Mouse (Mus musculus) thymus, adult 2 months (tissue): ENCODE measurements at regions not wholly inside any gene's neighbourhood (a gene's known extent, or its start where the extent isn't known, plus 50 kb on each side); places are given as distances from the start of the nearest gene placed in this dataset.

ENCODE experiments used
- DNase-seq: peaks from one replicate; pipeline ENCODE4 v3.0.0; 2021
- H3K27ac ChIP-seq: fragments of 200-500 bp; 2 replicates; pipeline ENCODE4 v1.5.1; 2012; ENCODE audit warnings: low read length, control low read depth; ENCODE audit not compliant: control insufficient read depth, insufficient read depth
- H3K27me3 ChIP-seq: fragments of 200-500 bp; 2 replicates; pipeline ENCODE4 v1.6.1; 2012; ENCODE audit warnings: mild to moderate bottlenecking, low read length, moderate library complexity, mixed read lengths; ENCODE audit not compliant: control insufficient read depth, insufficient read depth
- H3K36me3 ChIP-seq: fragments of 200-500 bp; 2 replicates; pipeline ENCODE4 v1.6.1; 2012; ENCODE audit warnings: mild to moderate bottlenecking, low read length, moderate library complexity; ENCODE audit not compliant: control insufficient read depth, insufficient read depth
- H3K4me1 ChIP-seq: fragments of 200-500 bp; replicated peaks from 2 replicates; pipeline ENCODE4 v1.6.1; 2012; ENCODE audit warnings: low read length; ENCODE audit not compliant: control insufficient read depth, insufficient read depth
- H3K4me3 ChIP-seq: fragments of 200-500 bp; 2 replicates; pipeline ENCODE4 v1.5.1; 2012; ENCODE audit warnings: mild to moderate bottlenecking, low read length, control low read depth, moderate library complexity; ENCODE audit not compliant: control insufficient read depth, insufficient read depth
- CTCF ChIP-seq: fragments of 200-500 bp; IDR thresholded peaks from 2 replicates; pipeline ENCODE4 v1.5.1; 2012; ENCODE audit warnings: mild to moderate bottlenecking, control low read depth, low read length, moderate library complexity, borderline replicate concordance; ENCODE audit not compliant: control insufficient read depth, poor library complexity, insufficient read depth; ENCODE audit errors: extremely low read depth
- POLR2A ChIP-seq: fragments of 200-500 bp; IDR thresholded peaks from 2 replicates; pipeline ENCODE4 v1.6.1; 2012; ENCODE audit warnings: mild to moderate bottlenecking, low read length, control low read depth, moderate library complexity; ENCODE audit not compliant: control insufficient read depth, poor library complexity, insufficient read depth; ENCODE audit errors: extremely low read depth
- WGBS: fragments of 180-500 bp; shearing (Covaris S2); methylation state at CpG from one replicate; pipeline ENCODE4 v1.1.7; 2018; 5-methylcytosine and 5-hydroxymethylcytosine counted together

GRCm38 (mm10) chr4:56643491-56643890 is 96.4 kb upstream of the Gm26657 start:
- no peak overlapping the region for H3K27ac ChIP-seq

GRCm38 (mm10) chr4:56639709-56640108 is 100.2 kb upstream of the Gm26657 start:
- Histone ChIP-seq H3K36me3 (no peaks in the 10 kb centered on the region), H3K4me3 (no peak overlapping the region), H3K4me1 (no peaks in the 10 kb centered on the region), H3K27ac (no peak overlapping the region), H3K27me3 (no peaks in the 10 kb centered on the region)
- DNase-seq, result no peak
- WGBS, result 83% methylated on average over 4 of the region's 4 CpGs
- TF ChIP-seq POLR2A, result no peak

More at GRCm38 (mm10) chr4:56643491-56643890, 96.4 kb upstream of the Gm26657 start:
- TF ChIP-seq POLR2A (no peak), CTCF (no peak)
- H3K4me3 ChIP-seq, result no peak overlapping the region
- no peak for DNase-seq
- no peaks in the 10 kb centered on the region for H3K27me3 ChIP-seq
- H3K4me1 ChIP-seq, result no peaks in the 10 kb centered on the region
- WGBS, result 72% methylated on average over 1 of the region's 1 CpGs
- no peaks in the 10 kb centered on the region for H3K36me3 ChIP-seq

GRCm38 (mm10) chr4:56638704-56639478 is 101.0 kb upstream of the Gm26657 start:
- Histone ChIP-seq H3K36me3 (no peaks in the 10 kb centered on the region), H3K27ac (no peak overlapping the region), H3K4me3 (no peak overlapping the region), H3K4me1 (no peaks in the 10 kb centered on the region), H3K27me3 (no peaks in the 10 kb centered on the region)
- TF ChIP-seq POLR2A (no peak), CTCF (no peak)
- DNase-seq, result no peak
- WGBS, result 89% methylated on average over 14 of the region's 14 CpGs

- Histone ChIP-seq H3K36me3 (no peaks in the 10 kb centered on the region), H3K27ac (no peak overlapping the region), H3K4me1 (no peaks in the 10 kb centered on the region), H3K27me3 (no peaks in the 10 kb centered on the region), H3K4me3 (no peak overlapping the region)
- TF ChIP-seq CTCF, result no peak
- no peak for DNase-seq
- 88% methylated on average over 1 of the region's 1 CpGs for WGBS
These were observed 103.6 kb upstream of the Gm26657 start for GRCm38 (mm10) chr4:56636265-56636664.

- Histone ChIP-seq H3K4me3 (no peak overlapping the region), H3K4me1 (no peaks in the 10 kb centered on the region), H3K36me3 (no peaks in the 10 kb centered on the region), H3K27me3 (no peaks in the 10 kb centered on the region), H3K27ac (no peak overlapping the region)
- DNase-seq, result no peak
- TF ChIP-seq POLR2A, result no peak
- no peak for TF ChIP-seq CTCF
- WGBS, result 54% methylated on average over 4 of the region's 4 CpGs
These were observed 106.3 kb upstream of the Gm26657 start for GRCm38 (mm10) chr4:56633528-56633927.

GRCm38 (mm10) chr4:56630251-56630650 is 109.6 kb upstream of the Gm26657 start:
- Histone ChIP-seq H3K27ac (no peak overlapping the region), H3K36me3 (no peaks in the 10 kb centered on the region), H3K4me3 (no peak overlapping the region), H3K27me3 (no peaks in the 10 kb centered on the region), H3K4me1 (no peaks in the 10 kb centered on the region)
- DNase-seq, result no peak
- WGBS, result 59% methylated on average over 6 of the region's 6 CpGs
- no peak for TF ChIP-seq POLR2A
- TF ChIP-seq CTCF, result no peak

GRCm38 (mm10) chr4:56627206-56627605 is 112.7 kb upstream of the Gm26657 start:
- no peaks in the 10 kb centered on the region for H3K36me3 ChIP-seq
- TF ChIP-seq POLR2A (no peak), CTCF (no peak)
- no peaks in the 10 kb centered on the region for H3K4me1 ChIP-seq
- H3K27ac ChIP-seq, result no peak overlapping the region
- 89% methylated on average over 7 of the region's 7 CpGs for WGBS
- H3K27me3 ChIP-seq, result no peaks in the 10 kb centered on the region
- no peak for DNase-seq
- H3K4me3 ChIP-seq, result no peak overlapping the region
